9 mouse cellular contexts compared by ENCODE assay signal in genomic region chr7:45719180-45719579, GRCm38 (mm10). TPM values are rescaled to one million over a fixed set of nuclear protein-coding genes. Genes with fewer than 3 reads are reported as not detected.
A peak's percentile ranks its signal among the peaks of the same experiment; 100 is the strongest.
DNase-seq lines count a peak whose midpoint lies in the region; ATAC-seq and TF ChIP-seq lines count a peak whose summit lies in the region.
"Had no signal": no experiment of that assay in that cellular context is flagged by ENCODE, and none has a peak within 500 bp of the region (broad histone marks: within the 10 kb centered on the region; RNA-seq: fewer than 3 reads in every experiment).

No protein-coding gene starts in this region.

- TF ChIP-seq EP300 in lung, postnatal 0 days (IDR thresholded peaks at IDR 0.05) = no peak

- ATAC-seq in lung, postnatal 0 days = no peak
- no peak for ATAC-seq in limb, embryonic 13.5 days (ENCODE audit: low FRiP score, low read depth)
- no peak for ATAC-seq in stomach, embryonic 15.5 days (ENCODE audit: insufficient read depth, low FRiP score, low read depth)

- 76% methylated on average over 10 of the region's 10 CpGs for WGBS in lung, postnatal 0 days
- WGBS in limb, embryonic 13.5 days = 77% methylated on average over 10 of the region's 10 CpGs
- 69% methylated on average over 10 of the region's 10 CpGs for WGBS in stomach, embryonic 15.5 days

- H3K4me3 ChIP-seq in lung, postnatal 0 days (ENCODE audit: low read depth, low read length) = 0 out of 2 replicates have a peak overlapping the region, but pooled peaks have one; percentile 79
- H3K4me3 ChIP-seq in limb, embryonic 13.5 days = peak overlapping the region; percentile 94
- peak overlapping the region; percentile 92 for H3K4me3 ChIP-seq in stomach, embryonic 15.5 days (replicated peaks)

- H3K27ac ChIP-seq in lung, postnatal 0 days (ENCODE audit: low read length) = no peak overlapping the region
- H3K27ac ChIP-seq in limb, embryonic 13.5 days = no peak overlapping the region
- peak overlapping the region; percentile 94 for H3K27ac ChIP-seq in stomach, embryonic 15.5 days

- peak overlapping the region; percentile 72; the same call in 1 of the 2 replicates for H3K9ac ChIP-seq in lung, postnatal 0 days (replicated peaks; ENCODE audit: low read depth)
- peak overlapping the region; percentile 99 for H3K9ac ChIP-seq in limb, embryonic 13.5 days
- peak overlapping the region; percentile 96 for H3K9ac ChIP-seq in stomach, embryonic 15.5 days

- H3K4me1 ChIP-seq in lung, postnatal 0 days (ENCODE audit: insufficient read depth, low read depth, low read length) = peaks cover 18% of the 10 kb centered on the region
- H3K4me1 ChIP-seq in limb, embryonic 13.5 days = peaks cover 49% of the 10 kb centered on the region
- H3K4me1 ChIP-seq in stomach, embryonic 15.5 days = peaks cover 47% of the 10 kb centered on the region

- peak; percentile 29 to 54 for DNase-seq in adrenal gland, adult (ENCODE audit: inconsistent age in 2 of 2, low spot score in 1 of 2)
- no peak for DNase-seq in adrenal gland, postnatal 25 days
- DNase-seq in lung, postnatal 0 days (ENCODE audit: low spot score) = no peak
- DNase-seq in lung, postnatal 10 days = no peak
- no peak for DNase-seq in urinary bladder, postnatal 25 days (ENCODE audit: low spot score)
- DNase-seq in ovary, postnatal 14 days (ENCODE audit: low spot score) = no peak
- DNase-seq: lung, adult 2 months had no signal

- H3K27me3 ChIP-seq in lung, postnatal 0 days (replicated peaks; ENCODE audit: insufficient read depth, low read length) = no peaks in the 10 kb centered on the region
- no peaks in the 10 kb centered on the region for H3K27me3 ChIP-seq in limb, embryonic 13.5 days
- H3K27me3 ChIP-seq in stomach, embryonic 15.5 days (replicated peaks) = no peaks in the 10 kb centered on the region

- H3K36me3 ChIP-seq in lung, postnatal 0 days (ENCODE audit: insufficient read depth, low read length) = peaks cover 15% of the 10 kb centered on the region
- peaks cover 52% of the 10 kb centered on the region for H3K36me3 ChIP-seq in limb, embryonic 13.5 days
- H3K36me3 ChIP-seq in stomach, embryonic 15.5 days = peaks cover 35% of the 10 kb centered on the region

- no peaks in the 10 kb centered on the region for H3K9me3 ChIP-seq in lung, postnatal 0 days (ENCODE audit: low read length)
- H3K9me3 ChIP-seq in limb, embryonic 13.5 days = no peaks in the 10 kb centered on the region
- no peaks in the 10 kb centered on the region for H3K9me3 ChIP-seq in stomach, embryonic 15.5 days

- peak overlapping the region; percentile 55 for H3K4me2 ChIP-seq in lung, postnatal 0 days (replicated peaks; ENCODE audit: low read depth, low read length)
- peak overlapping the region; percentile 87 for H3K4me2 ChIP-seq in limb, embryonic 13.5 days (replicated peaks)
- H3K4me2 ChIP-seq in stomach, embryonic 15.5 days = peak overlapping the region; percentile 80

- TF ChIP-seq CTCF in lung, postnatal 0 days (IDR thresholded peaks at IDR 0.05) = no peak

RNA-seq across cellular contexts. Expression of gene Sphk2, which starts 1.4 kb away (rescaled TPM):
- total RNA-seq in adrenal gland, postnatal 25 days (2021) = 38.2 and 42.0 TPM in 2 replicates
- polyA plus RNA-seq in lung, postnatal 0 days (2015; fragmentation: Nextera tagmentation; extraction: Ambion mirVana) = 17.9 and 18.2 TPM in 2 replicates
- polyA plus RNA-seq in limb, embryonic 13.5 days (2015; fragmentation: Nextera tagmentation; extraction: Ambion mirVana) = 33.4 and 36.0 TPM in 2 replicates
- polyA plus RNA-seq in stomach, embryonic 15.5 days (2015; fragmentation: Nextera tagmentation; extraction: Ambion mirVana) = 35.4 and 36.7 TPM in 2 replicates

RNA-seq across cellular contexts. Expression of gene Fam83e, which starts 1.8 kb away (rescaled TPM):
- total RNA-seq in adrenal gland, postnatal 25 days (2021) = 0.30 and 0.76 TPM in 2 replicates
- 1.7 and 2.3 TPM in 2 replicates for polyA plus RNA-seq in lung, postnatal 0 days (2015; fragmentation: Nextera tagmentation; extraction: Ambion mirVana)
- 0.61 and 1.0 TPM in 2 replicates for polyA plus RNA-seq in limb, embryonic 13.5 days (2015; fragmentation: Nextera tagmentation; extraction: Ambion mirVana)
- 12.8 and 13.3 TPM in 2 replicates for polyA plus RNA-seq in stomach, embryonic 15.5 days (2015; fragmentation: Nextera tagmentation; extraction: Ambion mirVana)

RNA-seq across cellular contexts. Expression of gene Rpl18, which starts 3.9 kb away (rescaled TPM):
- total RNA-seq in adrenal gland, postnatal 25 days (2021) = 964 and 1,249 TPM in 2 replicates
- polyA plus RNA-seq in lung, postnatal 0 days (2015; fragmentation: Nextera tagmentation; extraction: Ambion mirVana) = 720 and 782 TPM in 2 replicates
- 1,016 and 1,039 TPM in 2 replicates for polyA plus RNA-seq in limb, embryonic 13.5 days (2015; fragmentation: Nextera tagmentation; extraction: Ambion mirVana)
- 954 and 1,069 TPM in 2 replicates for polyA plus RNA-seq in stomach, embryonic 15.5 days (2015; fragmentation: Nextera tagmentation; extraction: Ambion mirVana)

RNA-seq across cellular contexts. Expression of gene Spaca4, which starts 6.4 kb away (rescaled TPM):
- not detected in 2 replicates for total RNA-seq in adrenal gland, postnatal 25 days (2021)
- polyA plus RNA-seq in lung, postnatal 0 days (2015; fragmentation: Nextera tagmentation; extraction: Ambion mirVana) = not detected in 2 replicates
- not detected in 2 replicates for polyA plus RNA-seq in limb, embryonic 13.5 days (2015; fragmentation: Nextera tagmentation; extraction: Ambion mirVana)
- 0.45 TPM in 1 of 2 replicates, not detected in the other for polyA plus RNA-seq in stomach, embryonic 15.5 days (2015; fragmentation: Nextera tagmentation; extraction: Ambion mirVana)
- polyA plus RNA-seq: lung, adult 2 months had no signal

RNA-seq across cellular contexts. Expression of gene Dbp, which starts 14.3 kb away (rescaled TPM):
- total RNA-seq in adrenal gland, postnatal 25 days (2021) = 282 and 444 TPM in 2 replicates
- 6.8 and 9.4 TPM in 2 replicates for polyA plus RNA-seq in lung, postnatal 0 days (2015; fragmentation: Nextera tagmentation; extraction: Ambion mirVana)
- polyA plus RNA-seq in limb, embryonic 13.5 days (2015; fragmentation: Nextera tagmentation; extraction: Ambion mirVana) = 4.5 and 6.2 TPM in 2 replicates
- polyA plus RNA-seq in stomach, embryonic 15.5 days (2015; fragmentation: Nextera tagmentation; extraction: Ambion mirVana) = 2.8 and 4.4 TPM in 2 replicates

Comparison
In these comparisons a context has a peak if more than half of its experiments do, and no peak if none do; other contexts are left out.
1. DNase-seq: peak in adrenal gland, adult (2 of 2); none in adrenal gland, postnatal 25 days (single experiment), lung, postnatal 0 days (single experiment), lung, postnatal 10 days (single experiment), urinary bladder, postnatal 25 days (single experiment) and ovary, postnatal 14 days (single experiment).
2. Peak in every context shown above with its lines, with median percentiles within 50 percentile points of each other: H3K4me2 ChIP-seq, H3K4me3 ChIP-seq and H3K9ac ChIP-seq.